Mouse (Mus musculus) ES-Bruce4 (cell line): ENCODE measurements around the gene Stk17b.

Source experiments
- CTCF ChIP-seq: IDR thresholded peaks from one replicate; pipeline ENCODE4 v1.8.1; 2011; ENCODE audit warnings: low read depth, low read length
- POLR2A ChIP-seq: IDR thresholded peaks from one replicate; pipeline ENCODE4 v1.8.1; 2011; ENCODE audit warnings: low read length; ENCODE audit not compliant: insufficient read depth

GRCm38 (mm10) chr1:53797811-53798210 is 12.8 kb upstream of the Stk17b start:
- TF ChIP-seq POLR2A (no peak), CTCF (no peak)
